ENCODE assay signal across 27 mouse cellular contexts in the genomic region with DNA sequence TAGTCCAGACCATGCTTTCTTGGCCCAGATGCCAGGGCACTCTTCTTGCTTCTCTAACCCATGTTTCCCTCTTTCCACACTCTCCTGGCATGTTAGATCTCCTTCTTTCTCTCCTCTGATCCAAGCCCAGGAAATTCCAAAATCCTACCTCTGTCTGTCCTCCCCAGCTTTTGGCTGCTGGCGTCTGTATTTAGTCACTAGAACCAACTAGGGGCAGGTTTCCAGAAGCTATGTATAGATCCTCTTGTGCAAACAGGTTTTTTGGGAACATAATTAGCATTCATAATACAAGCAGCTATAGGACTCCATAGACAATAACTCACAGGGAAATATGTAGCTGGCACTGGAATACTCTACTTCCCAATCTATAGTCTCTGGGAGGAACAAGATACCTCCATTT. TPM values are rescaled to one million over a fixed set of nuclear protein-coding genes. Genes with fewer than 3 reads are reported as not detected.
"Had no signal": no experiment of that assay in that cellular context is flagged by ENCODE, and none has a peak within 500 bp of the region (broad histone marks: within the 10 kb centered on the region; RNA-seq: fewer than 3 reads in every experiment).

No protein-coding gene starts in this region.

- DNase-seq: gastrocnemius, adult 2 months; gastrocnemius, postnatal 10 days; gastrocnemius, postnatal 25 days; heart, adult 18-20 months; heart, postnatal 10 days; heart, postnatal 4 days; kidney, adult 18-20 months; kidney, adult 8-10 months; kidney, postnatal 10 days; kidney, postnatal 25 days; kidney, postnatal 4 days; liver; liver, embryonic 13.5 days had no signal

- ATAC-seq: hindbrain, embryonic 16.5 days; inflammation-experienced regulatory T-cells, adult 6 months; intestine, embryonic 15.5 days; intestine, postnatal 0 days had no signal

RNA-seq across cellular contexts. Expression of gene Olfr774, which starts 5.3 kb away (rescaled TPM):
- total RNA-seq: gastrocnemius, adult 2 months; gastrocnemius, postnatal 10 days; gastrocnemius, postnatal 25 days; gastrocnemius, postnatal 4 days; granulocyte monocyte progenitor cell, adult 5-6 weeks; heart, adult 18-20 months; heart, adult 8-10 months; heart, postnatal 10 days; heart, postnatal 25 days; heart, postnatal 4 days; layer of hippocampus, adult 18-20 months; layer of hippocampus, postnatal 10 days; layer of hippocampus, postnatal 25 days; left cerebral cortex, adult 8-10 months; left cerebral cortex, postnatal 14 days; left cerebral cortex, postnatal 36 days had no signal

RNA-seq across cellular contexts. Expression of gene Olfr775, which starts 17.5 kb away (rescaled TPM):
- total RNA-seq: gastrocnemius, adult 2 months; gastrocnemius, postnatal 10 days; gastrocnemius, postnatal 25 days; gastrocnemius, postnatal 4 days; granulocyte monocyte progenitor cell, adult 5-6 weeks; heart, adult 18-20 months; heart, adult 8-10 months; heart, postnatal 10 days; heart, postnatal 25 days; heart, postnatal 4 days; layer of hippocampus, adult 18-20 months; layer of hippocampus, postnatal 10 days; layer of hippocampus, postnatal 25 days; left cerebral cortex, adult 8-10 months; left cerebral cortex, postnatal 14 days; left cerebral cortex, postnatal 36 days had no signal

RNA-seq across cellular contexts. Expression of gene Olfr776, which starts 28.2 kb away (rescaled TPM):
- total RNA-seq: gastrocnemius, adult 2 months; gastrocnemius, postnatal 10 days; gastrocnemius, postnatal 25 days; gastrocnemius, postnatal 4 days; granulocyte monocyte progenitor cell, adult 5-6 weeks; heart, adult 18-20 months; heart, adult 8-10 months; heart, postnatal 10 days; heart, postnatal 25 days; heart, postnatal 4 days; layer of hippocampus, adult 18-20 months; layer of hippocampus, postnatal 10 days; layer of hippocampus, postnatal 25 days; left cerebral cortex, adult 8-10 months; left cerebral cortex, postnatal 14 days; left cerebral cortex, postnatal 36 days had no signal

RNA-seq across cellular contexts. Expression of gene Olfr777, which starts 40.5 kb away (rescaled TPM):
- total RNA-seq: gastrocnemius, adult 2 months; gastrocnemius, postnatal 10 days; gastrocnemius, postnatal 25 days; gastrocnemius, postnatal 4 days; granulocyte monocyte progenitor cell, adult 5-6 weeks; heart, adult 18-20 months; heart, adult 8-10 months; heart, postnatal 10 days; heart, postnatal 25 days; heart, postnatal 4 days; layer of hippocampus, adult 18-20 months; layer of hippocampus, postnatal 10 days; layer of hippocampus, postnatal 25 days; left cerebral cortex, adult 8-10 months; left cerebral cortex, postnatal 14 days; left cerebral cortex, postnatal 36 days had no signal

RNA-seq across cellular contexts. Expression of gene Olfr773, which starts 43.5 kb away (rescaled TPM):
- total RNA-seq: gastrocnemius, adult 2 months; gastrocnemius, postnatal 10 days; gastrocnemius, postnatal 25 days; gastrocnemius, postnatal 4 days; granulocyte monocyte progenitor cell, adult 5-6 weeks; heart, adult 18-20 months; heart, adult 8-10 months; heart, postnatal 10 days; heart, postnatal 25 days; heart, postnatal 4 days; layer of hippocampus, adult 18-20 months; layer of hippocampus, postnatal 10 days; layer of hippocampus, postnatal 25 days; left cerebral cortex, adult 8-10 months; left cerebral cortex, postnatal 14 days; left cerebral cortex, postnatal 36 days had no signal
